8 mouse cellular contexts compared by ENCODE assay signal in genomic region chr13:112673899-112674447, GRCm38 (mm10). TPM values are rescaled to one million over a fixed set of nuclear protein-coding genes. Genes with fewer than 3 reads are reported as not detected.
DNase-seq lines count a peak whose midpoint lies in the region; ATAC-seq and TF ChIP-seq lines count a peak whose summit lies in the region.

No protein-coding gene starts in this region.

- intact Hi-C loops in heart, postnatal 10 days (cut with DNase I) = loop anchor here (1.0 to 2.0 kb wide), 4 partner anchors 49 to 363 kb away; no protein-coding TSS in a partner anchor

- no peaks in the 10 kb centered on the region for H3K27me3 ChIP-seq in liver, embryonic 15.5 days
- no peaks in the 10 kb centered on the region for H3K27me3 ChIP-seq in neural tube, embryonic 13.5 days

- no peak overlapping the region for H3K9ac ChIP-seq in ES-E14 (ENCODE audit: insufficient read depth, low read depth, low read length, poor library complexity, severe bottlenecking)
- no peak overlapping the region for H3K9ac ChIP-seq in liver, embryonic 15.5 days
- no peak overlapping the region for H3K9ac ChIP-seq in neural tube, embryonic 13.5 days

- DNase-seq in ES-E14 (ENCODE audit: low read depth, low spot score) = peak; percentile 56
- DNase-seq in brain, embryonic 18.5 days (ENCODE audit: low read depth, low spot score) = peak; percentile 67
- DNase-seq in fibroblast of lung, adult 2 months (ENCODE audit: low read depth) = peak; percentile 60
- DNase-seq in heart, postnatal 10 days = peak; percentile 83 to 86
- peak; percentile 77 for DNase-seq in kidney, postnatal 14 days
- peak; percentile 12 to 56 for DNase-seq in thymus, postnatal 10 days (ENCODE audit: low spot score in 2 of 2)

- no peak overlapping the region for H3K4me3 ChIP-seq in ES-E14 (ENCODE audit: insufficient read depth in 1 of 2, low read depth in 1 of 2, low read length in 2 of 2, poor library complexity in 1 of 2, severe bottlenecking in 1 of 2)
- no peak overlapping the region for H3K4me3 ChIP-seq in liver, embryonic 15.5 days (replicated peaks)
- no peak overlapping the region for H3K4me3 ChIP-seq in neural tube, embryonic 13.5 days

- WGBS in liver, embryonic 15.5 days (ENCODE audit: insufficient replicate concordance) = 15% methylated on average over 9 of the region's 9 CpGs
- WGBS in neural tube, embryonic 13.5 days = 12% methylated on average over 9 of the region's 9 CpGs

- ATAC-seq in liver, embryonic 15.5 days (ENCODE audit: insufficient read depth) = peak; percentile 51; the same call in 1 of the 2 replicates
- ATAC-seq in neural tube, embryonic 13.5 days (ENCODE audit: low read depth) = peak; percentile 78

- no peaks in the 10 kb centered on the region; the same call in none of the 2 replicates for H3K36me3 ChIP-seq in ES-E14 (ENCODE audit: control insufficient read depth, insufficient read depth, low read length, poor library complexity, severe bottlenecking)
- H3K36me3 ChIP-seq in liver, embryonic 15.5 days (replicated peaks) = peaks cover 38% of the 10 kb centered on the region
- H3K36me3 ChIP-seq in neural tube, embryonic 13.5 days = peaks cover 50% of the 10 kb centered on the region

- in situ Hi-C loops in ES-E14 (cut with MboI; ENCODE audit: low sequenced_read_pairs in 2 of 2, unreplicated experiment in 2 of 2) = loop anchor here in 1 of 2 experiments (10.0 kb wide), 1 partner anchor 181 kb away; no protein-coding TSS in a partner anchor

- H3K9me3 ChIP-seq in ES-E14 (ENCODE audit: control insufficient read depth, insufficient read depth, low read depth, low read length) = no peaks in the 10 kb centered on the region
- no peaks in the 10 kb centered on the region for H3K9me3 ChIP-seq in liver, embryonic 15.5 days (replicated peaks)
- no peaks in the 10 kb centered on the region for H3K9me3 ChIP-seq in neural tube, embryonic 13.5 days

- no peak overlapping the region for H3K4me2 ChIP-seq in liver, embryonic 15.5 days
- no peak overlapping the region for H3K4me2 ChIP-seq in neural tube, embryonic 13.5 days

- no peaks in the 10 kb centered on the region for H3K4me1 ChIP-seq in ES-E14 (ENCODE audit: control insufficient read depth in 2 of 2, insufficient read depth in 2 of 2, low read length in 2 of 2, poor library complexity in 1 of 2)
- H3K4me1 ChIP-seq in liver, embryonic 15.5 days (replicated peaks) = peaks cover 32% of the 10 kb centered on the region
- H3K4me1 ChIP-seq in neural tube, embryonic 13.5 days (replicated peaks) = no peaks in the 10 kb centered on the region

- no peak overlapping the region for H3K27ac ChIP-seq in ES-E14 (ENCODE audit: insufficient read depth, low read depth, low read length, poor library complexity, severe bottlenecking)
- H3K27ac ChIP-seq in liver, embryonic 15.5 days (replicated peaks) = no peak overlapping the region
- H3K27ac ChIP-seq in neural tube, embryonic 13.5 days (replicated peaks) = no peak overlapping the region

TF ChIP-seq in ES-E14, 5 proteins besides CTCF, POLR2A, EP300 and RAD21:
- peak; percentile 88 for TF ChIP-seq ZC3H11A (IDR thresholded peaks at IDR 0.05; ENCODE audit: borderline replicate concordance, low read depth, low read length)
- TF ChIP-seq CHD2 (IDR thresholded peaks at IDR 0.05; ENCODE audit: low read depth, low read length) = no peak

RNA-seq across cellular contexts. Expression of gene Slc38a9, which starts 13.4 kb away (rescaled TPM):
- total RNA-seq in ES-E14 (2012; rRNA removed) = 13.1 and 21.8 TPM in 2 replicates
- 10 to 100 TPM; 12.3 to 15.1 TPM for total RNA-seq in heart, postnatal 10 days (2021)
- polyA plus RNA-seq in liver, embryonic 15.5 days (2015; fragmentation: Nextera tagmentation; extraction: Ambion mirVana) = 12.2 and 15.2 TPM in 2 replicates
- polyA plus RNA-seq in neural tube, embryonic 13.5 days (2015; fragmentation: Nextera tagmentation; extraction: Ambion mirVana) = 26.1 and 30.3 TPM in 2 replicates

RNA-seq across cellular contexts. Expression of gene Ddx4, which starts 21.7 kb away (rescaled TPM):
- 3.3 and 4.8 TPM in 2 replicates for total RNA-seq in ES-E14 (2012; rRNA removed)
- under 1 TPM; 0.14 to 0.37 TPM for total RNA-seq in heart, postnatal 10 days (2021)
- polyA plus RNA-seq in liver, embryonic 15.5 days (2015; fragmentation: Nextera tagmentation; extraction: Ambion mirVana) = 0.23 and 0.33 TPM in 2 replicates
- 0.63 and 1.1 TPM in 2 replicates for polyA plus RNA-seq in neural tube, embryonic 13.5 days (2015; fragmentation: Nextera tagmentation; extraction: Ambion mirVana)

Comparison
In these comparisons a context has a peak if more than half of its experiments do, and no peak if none do; other contexts are left out.
1. DNase-seq: peak in every context shown above with its lines; median percentile 84 in heart, postnatal 10 days; 77 in kidney, postnatal 14 days; 67 in brain, embryonic 18.5 days; 60 in fibroblast of lung, adult 2 months; 56 in ES-E14; 34 in thymus, postnatal 10 days.